Mouse (Mus musculus) limb, embryonic 11.5 days (tissue): ENCODE measurements around the gene Clhc1. TPM values are rescaled to one million over a fixed set of nuclear protein-coding genes. Genes with fewer than 3 reads are reported as not detected.

ENCODE experiments used
- ATAC-seq: fragments of 200-750 bp; cut with Nextera tagmentation; 2 replicates; pipeline ENCODE4 v1.8.0; 2017; ENCODE audit warnings: low read depth; ENCODE audit not compliant: insufficient number of reproducible peaks, low FRiP score, low TSS enrichment
- DNase-seq: peaks from one replicate; pipeline ENCODE4 v3.0.0-alpha.2; 2015; ENCODE audit warnings: low spot score
- H3K27ac ChIP-seq: fragments of 300-500 bp; sonication (generic); replicated peaks from 2 replicates; pipeline ENCODE4 v1.5.1; 2014; ENCODE audit warnings: low read depth, mild to moderate bottlenecking, low read length
- H3K27me3 ChIP-seq: fragments of 300-500 bp; sonication (generic); 2 replicates; pipeline ENCODE4 v1.6.1; 2014; ENCODE audit warnings: mild to moderate bottlenecking, low read length, mixed read lengths; ENCODE audit not compliant: control insufficient read depth, insufficient read depth
- H3K36me3 ChIP-seq: fragments of 300-500 bp; sonication (generic); 2 replicates; pipeline ENCODE4 v1.6.1; 2014; ENCODE audit warnings: mild to moderate bottlenecking, low read length, moderate library complexity, mixed read lengths; ENCODE audit not compliant: control insufficient read depth, insufficient read depth
- H3K4me1 ChIP-seq: fragments of 300-500 bp; sonication (generic); 2 replicates; pipeline ENCODE4 v1.6.1; 2014; ENCODE audit warnings: low read length, mixed read lengths; ENCODE audit not compliant: control insufficient read depth, insufficient read depth
- H3K4me2 ChIP-seq: fragments of 300-500 bp; sonication (generic); 2 replicates; pipeline ENCODE4 v1.6.1; 2014; ENCODE audit warnings: low read depth, mild to moderate bottlenecking, moderate library complexity; ENCODE audit not compliant: severe bottlenecking
- H3K4me3 ChIP-seq: fragments of 300-500 bp; sonication (generic); 2 replicates; pipeline ENCODE4 v1.5.1; 2014; ENCODE audit warnings: low read depth, low read length
- H3K9ac ChIP-seq: fragments of 300-500 bp; sonication (generic); 2 replicates; pipeline ENCODE4 v1.6.1; 2014; ENCODE audit warnings: mild to moderate bottlenecking, low read length
- H3K9me3 ChIP-seq: fragments of 300-500 bp; sonication (generic); 2 replicates; pipeline ENCODE4 v1.6.1; 2016; ENCODE audit warnings: low read length; ENCODE audit not compliant: control insufficient read depth
- WGBS: fragments of 180-500 bp; shearing (Covaris S2); extraction: QIAGEN DNeasy Blood & Tissue Kit; methylation state at CpG from one replicate; pipeline ENCODE4 v1.1.7; 2014; 5-methylcytosine and 5-hydroxymethylcytosine counted together
- polyA plus RNA-seq: library from polyadenylated mRNA; unstranded; fragments of >200 nt; fragmentation: Nextera tagmentation; extraction: Ambion mirVana; gene quantifications from 2 replicates; pipeline ENCODE4 v1.2.1, GENCODE M21; 2014

The Clhc1 gene
- polyA plus RNA-seq, 1 experiment from 2014 or later, result 0.33 TPM

- Histone ChIP-seq H3K36me3 (no peaks in the 10 kb centered on the region), H3K4me1 (no peaks in the 10 kb centered on the region), H3K4me2 (no peak overlapping the region), H3K9ac (no peak overlapping the region), H3K9me3 (no peaks in the 10 kb centered on the region), H3K27me3 (no peaks in the 10 kb centered on the region), H3K27ac (no peak overlapping the region), H3K4me3 (no peak overlapping the region)
- DNase-seq, result no peak
- 75% methylated on average over 5 of the region's 5 CpGs for WGBS
- ATAC-seq, result no peak
Observed at GRCm38 (mm10) chr11:29622030-29622790, 74.5 kb downstream of the Clhc1 start.

GRCm38 (mm10) chr11:29623327-29623726 lies 75.6 kb downstream of the Clhc1 start:
- Histone ChIP-seq H3K4me1 (no peaks in the 10 kb centered on the region), H3K9me3 (no peaks in the 10 kb centered on the region), H3K27me3 (no peaks in the 10 kb centered on the region), H3K4me2 (no peak overlapping the region), H3K9ac (no peak overlapping the region), H3K27ac (no peak overlapping the region), H3K36me3 (no peaks in the 10 kb centered on the region), H3K4me3 (no peak overlapping the region)
- 89% methylated on average over 3 of the region's 3 CpGs for WGBS
- ATAC-seq, result no peak
- no peak for DNase-seq

- H3K27me3 ChIP-seq, result no peaks in the 10 kb centered on the region
- no peaks in the 10 kb centered on the region for H3K36me3 ChIP-seq
- H3K4me2 ChIP-seq, result no peak overlapping the region
- no peak overlapping the region for H3K4me3 ChIP-seq
- H3K9me3 ChIP-seq, result no peaks in the 10 kb centered on the region
- H3K9ac ChIP-seq, result no peak overlapping the region
- DNase-seq (no peak), ATAC-seq (no peak)
- H3K4me1 ChIP-seq, result no peaks in the 10 kb centered on the region
- 80% methylated on average over 5 of the region's 5 CpGs for WGBS
- H3K27ac ChIP-seq, result no peak overlapping the region
Observed at GRCm38 (mm10) chr11:29626541-29626940, 78.8 kb downstream of the Clhc1 start.

GRCm38 (mm10) chr11:29627706-29628105 lies 80.0 kb downstream of the Clhc1 start:
- ATAC-seq (no peak), DNase-seq (no peak)
- H3K4me2 ChIP-seq, result no peak overlapping the region
- H3K9me3 ChIP-seq, result no peaks in the 10 kb centered on the region
- H3K27ac ChIP-seq, result no peak overlapping the region
- WGBS, result 91% methylated on average over 3 of the region's 3 CpGs
- no peaks in the 10 kb centered on the region for H3K4me1 ChIP-seq
- H3K9ac ChIP-seq, result no peak overlapping the region
- no peaks in the 10 kb centered on the region for H3K27me3 ChIP-seq
- H3K4me3 ChIP-seq, result no peak overlapping the region
- H3K36me3 ChIP-seq, result no peaks in the 10 kb centered on the region

Other genes with a start within 250 kb of the Clhc1 start
- 35.2 and 45.6 TPM in 2 replicates for gene Ccdc88a, start 174.3 kb upstream of the Clhc1 start, polyA plus RNA-seq
- gene Prorsd1, start 32.9 kb upstream of the Clhc1 start, polyA plus RNA-seq, result 27.0 and 28.2 TPM in 2 replicates
- gene Mtif2, start 21.5 kb upstream of the Clhc1 start, polyA plus RNA-seq, result 37.5 and 45.7 TPM in 2 replicates
- 1,249 and 1,252 TPM in 2 replicates for gene Rps27a, start 159 bp downstream of the Clhc1 start, polyA plus RNA-seq
- 56.3 and 60.7 TPM in 2 replicates for gene Rtn4, start 145.0 kb downstream of the Clhc1 start, polyA plus RNA-seq